Mouse (Mus musculus) CH12.LX (cell line): ENCODE results near the gene Lrrc29.

Source experiments
- CTCF ChIP-seq, 2 experiments: IDR thresholded peaks in 1 of 2; conservative IDR thresholded peaks in 1 of 2; 2 replicates each; pipeline ENCODE4 v1.5.1; 2011 to 2012; ENCODE audit warnings: low read depth in 2 of 2, low read length in 2 of 2, improper control_type of control experiment in 1 of 2, inconsistent platforms in 1 of 2, mild to moderate bottlenecking in 1 of 2, moderate library complexity in 1 of 2
- GABPA ChIP-seq: IDR thresholded peaks from 2 replicates; pipeline ENCODE4 v1.6.1; 2012; ENCODE audit warnings: low read depth, low read length, improper control_type of control experiment, inconsistent platforms; ENCODE audit not compliant: insufficient replicate concordance

GRCm38 (mm10) chr8:105372473-105372872, 46.4 kb upstream of the Lrrc29 start:
- TF ChIP-seq CTCF (conservative IDR thresholded peaks at IDR 0.05 in 1 of 2, IDR thresholded peaks at IDR 0.05 in 1 of 2; ENCODE audit: low read depth in 2 of 2, low read length in 2 of 2): no peak
- no peak for TF ChIP-seq GABPA
